Mouse (Mus musculus): ENCODE measurements around the gene Zfp664.

Zfp664 gene

DNA sequence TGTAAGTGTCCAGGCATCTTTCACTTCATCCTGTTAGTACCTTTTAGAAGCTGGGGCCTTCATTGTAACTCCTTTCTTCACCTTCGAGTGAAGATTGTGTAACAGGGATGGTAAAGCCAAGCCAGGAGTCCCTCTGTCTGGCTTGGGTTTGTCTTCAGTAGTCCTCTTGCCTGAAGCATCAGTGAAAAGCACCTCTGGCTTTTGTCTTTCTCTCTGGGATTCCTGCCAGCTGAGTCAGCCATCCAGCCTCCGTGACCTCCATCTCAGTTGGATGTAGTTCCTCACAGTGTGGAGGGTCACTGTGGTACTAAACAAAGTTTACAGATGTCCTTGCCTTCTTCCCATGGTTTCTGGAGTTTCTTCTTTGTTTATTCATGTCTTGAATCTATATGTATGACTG lies 9.5 kb downstream of the Zfp664 start:
- in situ Hi-C loops (cut with MseI, MboI), result no loop called here

DNA sequence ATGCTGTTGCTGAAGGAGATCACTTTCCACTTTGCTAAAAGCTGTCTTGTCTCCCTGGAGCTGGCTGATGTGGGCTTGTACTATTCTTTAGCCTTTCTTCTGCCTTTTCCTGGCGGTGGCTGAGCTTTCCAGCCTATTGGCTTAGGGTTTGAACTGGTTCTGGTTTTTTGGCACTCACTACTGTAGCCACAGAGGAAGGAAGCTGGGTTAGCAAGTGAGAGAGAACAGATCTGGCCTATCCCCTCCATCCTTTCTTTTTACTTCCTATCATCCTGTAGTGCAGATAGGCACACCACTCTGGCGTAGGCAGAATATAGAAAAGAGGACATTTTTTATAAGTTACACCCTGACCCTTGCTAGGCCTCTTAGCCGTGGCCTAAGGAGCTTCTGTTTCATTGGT lies 10.6 kb downstream of the Zfp664 start:
- in situ Hi-C loops (cut with MseI, MboI), result no loop called here

DNA sequence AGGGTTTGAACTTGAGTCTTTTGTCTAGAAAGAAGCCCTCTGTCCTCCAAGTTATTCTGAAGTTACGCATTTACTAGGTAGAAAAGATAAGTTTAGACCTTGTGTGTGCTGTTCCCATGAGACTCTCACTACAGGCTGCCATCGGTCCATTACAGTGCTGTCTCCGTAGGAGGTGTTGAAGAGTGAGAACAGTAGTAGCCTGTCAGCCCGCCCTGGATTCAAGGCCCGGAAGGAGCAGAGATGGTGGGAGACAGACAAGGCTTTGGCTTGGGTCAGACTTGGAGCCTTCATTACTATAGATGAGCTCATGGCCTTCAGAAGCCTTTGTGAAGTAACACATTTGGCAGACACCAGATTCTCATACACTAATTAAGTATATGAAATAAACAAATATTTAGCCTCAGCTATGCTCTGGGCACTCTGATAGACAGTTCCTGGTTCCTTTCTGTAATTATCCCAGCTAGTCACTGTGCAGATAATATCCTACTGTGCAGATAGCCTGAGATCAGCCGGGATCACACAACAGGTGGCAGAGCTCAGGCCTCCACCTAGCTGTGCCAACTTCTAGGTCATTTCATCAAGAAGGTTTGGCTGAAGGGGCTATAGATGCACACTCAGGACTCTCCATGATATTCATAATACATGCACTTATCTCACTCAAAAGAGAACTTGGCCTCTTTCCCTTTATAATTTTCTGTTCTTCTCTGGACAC lies 11.6 kb downstream of the Zfp664 start:
- in situ Hi-C loops (cut with MseI, MboI), result no loop called here

DNA sequence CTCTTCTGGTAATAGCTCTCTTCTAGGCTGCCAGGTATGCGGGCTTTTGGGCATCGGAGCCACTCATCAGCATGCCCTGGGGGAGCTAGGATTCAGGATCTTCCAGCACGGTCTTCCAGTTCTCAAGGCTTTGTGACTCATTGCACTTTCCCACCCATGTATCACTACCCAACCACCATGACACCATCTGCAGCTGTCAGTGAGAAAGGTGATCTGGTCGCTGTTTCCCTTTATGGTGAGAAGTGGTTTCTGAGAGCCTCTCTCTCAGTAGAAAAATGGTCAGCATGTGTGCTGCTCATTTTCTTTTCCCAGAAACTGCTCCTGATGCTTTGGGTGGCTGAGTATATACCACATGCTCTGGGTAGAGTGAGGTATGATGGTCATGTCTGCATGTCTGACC lies 16.8 kb downstream of the Zfp664 start:
- in situ Hi-C loops (cut with MseI, MboI), result no loop called here

DNA sequence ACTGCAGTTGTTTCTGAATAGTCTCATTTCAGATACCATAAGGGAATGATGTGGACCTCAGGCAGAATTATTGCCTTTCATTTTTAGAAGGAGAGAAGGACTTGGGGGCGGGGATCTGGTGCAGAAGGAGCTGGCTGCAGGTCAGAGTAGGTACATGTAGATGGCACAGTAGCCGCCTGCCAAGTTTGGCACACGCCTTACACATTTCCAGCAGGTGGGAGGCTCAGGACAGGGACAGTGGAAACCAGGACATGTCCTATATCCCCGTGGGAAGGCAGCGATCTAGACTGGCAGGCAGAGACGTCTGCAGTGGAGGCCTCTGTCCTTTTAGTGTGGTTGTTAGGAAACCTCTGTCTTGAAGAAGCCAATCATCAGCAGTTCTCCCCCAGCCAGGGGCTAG lies 17.3 kb downstream of the Zfp664 start:
- in situ Hi-C loops (cut with MseI, MboI), result no loop called here

DNA sequence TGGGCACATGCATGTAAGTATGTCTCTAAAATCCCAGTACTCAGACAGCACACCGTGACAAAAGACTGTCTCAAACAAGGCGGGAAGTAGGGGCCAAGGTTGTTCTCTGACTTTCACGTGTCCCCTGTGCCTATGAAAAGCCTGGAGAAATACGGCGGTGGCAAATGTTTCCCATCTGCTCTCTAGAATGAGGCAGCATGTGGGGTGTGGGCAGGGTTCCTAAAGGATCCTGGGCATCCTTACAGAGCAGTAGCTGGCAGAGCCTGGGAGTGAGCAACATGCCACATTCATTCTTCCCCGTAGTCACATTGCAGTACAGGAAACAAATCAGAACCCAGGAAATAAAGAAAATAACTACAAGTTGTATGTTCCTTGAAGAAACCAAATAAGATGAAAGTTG lies 21.4 kb downstream of the Zfp664 start:
- in situ Hi-C loops (cut with MseI, MboI), result no loop called here

DNA sequence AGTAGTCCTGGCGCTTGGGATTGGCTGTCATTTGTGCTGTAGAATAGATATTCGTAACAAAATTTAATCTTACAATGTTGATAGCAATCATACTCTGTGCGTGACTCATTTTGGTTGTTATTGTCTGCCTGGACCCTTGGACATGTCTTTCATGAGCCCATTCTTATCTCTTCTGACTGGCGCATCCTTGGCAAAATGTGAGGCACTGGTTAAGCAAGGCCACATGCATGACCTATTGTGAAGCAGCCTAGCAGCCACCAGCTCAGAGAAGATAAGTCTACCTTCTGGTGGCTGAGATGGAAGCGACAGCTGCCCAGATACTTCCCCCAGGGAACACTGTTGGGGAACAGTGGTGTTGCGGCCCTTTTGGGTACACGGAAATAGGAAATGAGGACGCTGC lies 26.2 kb downstream of the Zfp664 start:
- in situ Hi-C loops (cut with MseI, MboI), result no loop called here

DNA sequence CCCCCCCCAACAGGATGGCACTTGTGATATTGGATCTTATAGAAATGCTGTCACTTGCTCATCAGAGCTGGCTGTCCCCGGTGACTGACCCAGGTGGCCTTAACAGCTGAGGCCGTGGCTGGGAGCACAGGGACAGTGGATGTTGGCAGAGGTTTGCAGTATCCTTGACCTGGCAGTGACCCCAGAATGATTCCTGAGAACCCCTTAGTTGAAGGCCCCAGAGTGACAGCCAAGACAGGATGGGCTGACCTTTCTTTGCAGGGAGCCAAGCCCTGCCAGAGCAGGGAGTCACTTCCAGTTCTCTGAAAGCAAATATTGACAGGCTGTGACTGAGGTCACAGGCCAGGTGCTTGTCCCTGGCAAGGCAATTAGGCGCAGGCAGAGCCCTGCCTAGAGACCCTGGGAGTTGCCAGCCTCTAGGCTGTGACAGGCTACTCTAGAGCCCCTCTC lies 29.5 kb downstream of the Zfp664 start:
- in situ Hi-C loops (cut with MseI, MboI), result no loop called here

GRCm38 (mm10) chr5:124896135-124896534 lies 33.6 kb downstream of the Zfp664 start:
- in situ Hi-C loops (cut with MseI, MboI), result no loop called here

GRCm38 (mm10) chr5:124899945-124900631 lies 37.6 kb downstream of the Zfp664 start:
- in situ Hi-C loops (cut with MseI, MboI), result loop anchor here (10.0 kb wide), 2 partner anchors 205 to 375 kb away; no protein-coding TSS in a partner anchor

- in situ Hi-C loops (cut with MseI, MboI), result loop anchor here (10.0 kb wide), 2 partner anchors 204 to 374 kb away; no protein-coding TSS in a partner anchor
Measured at GRCm38 (mm10) chr5:124900738-124901490, 38.4 kb downstream of the Zfp664 start.

GRCm38 (mm10) chr5:124901675-124902074 lies 39.2 kb downstream of the Zfp664 start:
- in situ Hi-C loops (cut with MseI, MboI), result loop anchor here (10.0 kb wide), 2 partner anchors 203 to 373 kb away; no protein-coding TSS in a partner anchor

DNA sequence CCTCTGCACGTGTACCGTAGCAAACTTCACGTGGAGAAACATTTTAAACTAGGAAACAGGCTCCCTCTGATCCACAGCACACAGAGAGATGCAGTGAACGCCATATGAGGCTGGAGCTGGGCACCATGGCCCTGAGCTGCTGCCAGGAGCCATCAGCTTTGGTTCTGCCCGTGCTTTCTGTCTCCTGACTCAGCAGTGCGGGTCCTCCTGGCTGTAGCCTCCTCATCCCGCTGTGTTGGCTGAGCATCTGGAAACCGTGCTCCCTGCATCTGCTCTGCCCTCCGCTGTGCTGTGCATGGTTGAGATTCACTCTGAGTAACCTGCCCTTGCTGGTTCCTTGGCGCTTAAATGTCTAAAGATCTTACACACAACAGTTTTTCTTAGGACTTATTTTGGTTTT lies 39.7 kb downstream of the Zfp664 start:
- in situ Hi-C loops (cut with MseI, MboI), result loop anchor here (10.0 kb wide), 2 partner anchors 203 to 373 kb away; no protein-coding TSS in a partner anchor

GRCm38 (mm10) chr5:124903852-124904251 lies 41.4 kb downstream of the Zfp664 start:
- in situ Hi-C loops (cut with MseI, MboI), result loop anchor here (10.0 kb wide), 2 partner anchors 201 to 371 kb away; no protein-coding TSS in a partner anchor

DNA sequence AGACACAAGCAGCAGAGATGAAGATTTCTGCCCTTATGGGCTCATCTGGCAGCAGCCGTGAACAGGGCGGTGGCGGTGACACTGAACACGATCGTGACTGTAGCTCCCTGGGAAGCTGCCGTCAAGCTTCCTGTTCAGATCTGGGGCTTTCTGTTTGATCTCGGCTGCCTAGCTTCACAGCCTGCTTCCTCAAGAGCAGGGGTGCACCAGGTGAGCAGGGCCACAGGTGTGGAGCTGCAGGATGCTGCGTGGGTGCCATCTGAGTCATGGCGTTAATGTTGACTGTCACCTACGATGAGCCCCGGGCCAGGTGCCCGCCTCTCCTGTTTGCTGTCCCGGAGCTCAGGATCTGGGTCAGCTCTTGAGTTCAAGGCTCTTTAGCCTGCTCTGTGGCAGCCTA lies 44.4 kb downstream of the Zfp664 start:
- in situ Hi-C loops (cut with MseI, MboI), result loop anchor here (5.0 to 10.0 kb wide), 3 partner anchors 105 to 368 kb away; no protein-coding TSS in a partner anchor

DNA sequence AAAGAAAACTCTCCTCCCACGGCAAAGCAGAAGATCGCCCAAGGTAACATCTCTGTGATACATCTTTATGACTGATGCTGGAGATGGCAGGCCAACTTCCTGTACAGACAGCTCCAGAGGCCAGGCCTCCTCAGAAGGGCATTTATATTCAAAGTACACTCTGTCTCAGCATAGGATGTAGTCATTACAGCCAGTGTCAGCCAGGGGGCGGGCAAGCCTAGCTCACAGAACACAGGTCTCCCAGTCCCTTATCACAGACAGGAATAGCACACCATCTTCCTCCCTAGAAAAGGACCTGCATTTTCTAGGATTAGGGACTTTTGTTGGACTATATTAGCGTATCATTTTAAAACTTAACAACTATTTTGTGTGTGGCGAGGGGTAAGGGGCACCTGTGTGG lies 46.4 kb downstream of the Zfp664 start:
- in situ Hi-C loops (cut with MseI, MboI), result loop anchor here (5.0 to 10.0 kb wide), 3 partner anchors 103 to 366 kb away; no protein-coding TSS in a partner anchor

DNA sequence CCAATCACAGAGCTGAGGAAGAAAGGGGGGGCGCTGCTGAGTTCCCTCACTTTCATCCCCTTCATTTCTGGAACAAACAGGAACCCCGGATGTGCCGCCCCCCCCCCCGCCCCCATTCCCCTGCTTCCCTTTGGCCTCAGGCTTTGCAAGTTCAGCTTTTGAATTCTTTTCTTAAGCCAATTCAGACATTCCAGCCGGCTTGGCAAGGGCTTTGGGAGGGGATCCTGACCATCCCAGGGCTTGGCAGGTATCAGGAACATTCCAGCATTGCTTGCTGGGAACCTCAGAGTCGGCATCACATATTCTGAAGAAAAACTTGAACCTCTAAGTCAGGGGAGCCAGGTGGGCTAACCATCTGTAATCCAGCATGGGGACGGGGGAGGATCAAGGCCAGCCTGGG lies 49.8 kb downstream of the Zfp664 start:
- in situ Hi-C loops (cut with MseI, MboI), result loop anchor here in 1 of 2 experiments (5.0 kb wide), 1 partner anchor 100 kb away; no protein-coding TSS in a partner anchor

- in situ Hi-C loops (cut with MseI, MboI), result loop anchor here in 1 of 2 experiments (5.0 kb wide), 1 partner anchor 99 kb away; no protein-coding TSS in a partner anchor
Measured at GRCm38 (mm10) chr5:124912946-124913933, 50.7 kb downstream of the Zfp664 start.

- in situ Hi-C loops (cut with MseI, MboI), result no loop called here
Measured at GRCm38 (mm10) chr5:124919798-124920197, 57.3 kb downstream of the Zfp664 start.

- in situ Hi-C loops (cut with MseI, MboI), result no loop called here
Measured at GRCm38 (mm10) chr5:124921410-124921809, 58.9 kb downstream of the Zfp664 start.

All from mouse trophoblast stem cell (cell line).